Mouse (Mus musculus) splenic B cell, adult 2 months (primary cell): ENCODE data around the gene Msmp.
"Not testable (repeated sequence)": the region's sequence is repeated elsewhere in the genome, so short reads cannot be mapped to it uniquely, and the experiment has no call there.

Experiments
- DNase-seq: peaks from one replicate; pipeline ENCODE4 v3.0.0-alpha.2; 2011; ENCODE audit warnings: low read depth, low spot score
- H3K27me3 ChIP-seq: 2 replicates; pipeline ENCODE4 v1.6.1; 2012; ENCODE audit warnings: mild to moderate bottlenecking, low read length, moderate library complexity, mixed read lengths; ENCODE audit not compliant: control insufficient read depth, poor library complexity, insufficient read depth, severe bottlenecking
- H3K36me3 ChIP-seq: 2 replicates; pipeline ENCODE4 v1.6.1; 2012; ENCODE audit warnings: mild to moderate bottlenecking, low read length, moderate library complexity, mixed read lengths; ENCODE audit not compliant: control insufficient read depth, poor library complexity, insufficient read depth, severe bottlenecking

Gene Msmp

DNA sequence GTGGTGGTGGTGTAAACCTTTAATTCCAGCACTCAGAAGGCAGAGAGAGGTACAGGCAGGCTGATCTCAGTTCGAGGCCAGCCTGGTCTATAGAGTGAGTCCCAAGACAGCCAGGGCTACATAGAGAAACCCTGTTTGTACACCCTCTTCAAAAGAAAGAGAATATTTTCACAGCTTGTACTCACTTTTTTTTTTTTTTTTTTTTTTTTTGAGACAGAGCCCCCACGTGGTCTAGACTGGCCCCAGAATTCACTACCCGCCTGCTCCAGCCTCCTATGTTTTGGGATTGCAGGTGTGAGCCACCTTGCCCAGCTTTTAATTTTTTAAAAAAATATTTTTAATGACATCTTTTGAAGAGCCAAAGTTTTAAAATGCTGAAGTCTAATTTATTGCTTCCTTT lies 19.8 kb upstream of the Msmp start:
- DNase-seq, result no peak
- Histone ChIP-seq H3K36me3 (no peaks in the 10 kb centered on the region), H3K27me3 (no peaks in the 10 kb centered on the region)

DNA sequence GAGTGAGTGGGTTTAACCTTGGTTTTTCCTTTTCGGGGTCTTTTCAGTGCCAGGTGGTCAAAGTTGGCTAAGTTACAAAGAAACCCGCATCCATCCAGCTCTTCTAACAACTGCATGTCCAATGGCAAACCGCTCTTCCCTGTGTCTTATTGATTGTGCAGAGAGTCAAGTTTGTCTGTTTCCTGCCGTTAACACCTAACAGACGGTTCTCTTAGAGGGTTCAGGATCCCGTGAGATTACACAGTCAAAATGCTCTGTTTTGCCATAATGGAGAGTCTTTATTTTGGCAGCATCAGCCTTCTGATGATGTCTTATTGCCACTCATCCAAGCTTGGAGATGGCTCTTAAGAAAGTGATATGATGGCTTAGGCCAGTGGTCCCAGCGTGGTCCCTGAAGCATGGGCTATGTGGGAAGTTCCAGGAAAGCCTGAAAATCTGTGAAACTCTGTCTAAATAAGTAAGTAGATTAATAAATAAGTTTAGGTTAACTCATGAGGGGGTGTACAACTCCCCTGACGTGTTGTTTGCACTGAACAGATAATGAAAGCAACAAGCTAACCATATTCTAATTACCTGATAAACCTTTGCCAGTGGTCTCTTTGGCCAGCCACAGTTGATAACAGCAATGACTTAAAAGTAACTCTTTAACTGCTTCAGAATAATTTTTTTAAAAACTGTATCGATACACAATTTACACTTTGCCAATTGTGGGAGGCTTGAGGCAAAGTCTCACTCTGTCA lies 16.1 kb upstream of the Msmp start:
- no peaks in the 10 kb centered on the region for H3K36me3 ChIP-seq
- no peak for DNase-seq
- H3K27me3 ChIP-seq, result no peaks in the 10 kb centered on the region

DNA sequence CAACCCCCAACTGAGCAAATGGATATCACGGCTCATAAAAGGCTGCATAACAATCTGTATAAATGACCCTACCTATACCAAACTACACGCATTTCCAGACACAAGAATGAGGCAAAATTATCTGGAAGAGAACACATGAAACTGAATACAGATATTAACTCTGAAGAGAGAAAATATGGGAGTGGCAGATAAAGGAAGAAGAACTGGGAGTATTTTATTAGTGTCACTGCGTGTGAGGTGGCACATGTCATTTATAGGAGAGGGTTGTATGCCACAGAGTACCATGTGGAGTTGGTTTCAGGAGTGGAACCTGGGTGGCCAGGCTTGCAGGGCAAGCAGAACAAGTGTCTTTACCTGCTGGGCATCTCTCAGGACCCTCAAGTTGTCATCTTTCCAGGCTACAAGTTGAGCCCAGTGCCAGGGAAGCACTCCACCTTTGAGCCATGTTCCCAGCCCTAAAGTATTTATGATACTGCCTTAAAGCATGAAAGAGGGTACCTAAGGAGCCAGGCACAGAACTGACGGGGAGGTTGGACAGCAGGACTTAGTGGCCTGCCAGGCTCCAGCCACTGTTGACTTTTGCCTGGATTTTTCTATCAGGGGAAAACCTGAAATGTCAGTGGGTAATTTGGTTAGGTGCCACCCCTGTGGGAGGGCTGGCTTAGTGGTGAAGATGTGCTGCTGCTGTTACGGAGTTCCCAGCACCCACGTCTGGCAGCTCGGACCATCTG lies 14.5 kb upstream of the Msmp start:
- no peak for DNase-seq
- H3K36me3 ChIP-seq, result no peaks in the 10 kb centered on the region
- H3K27me3 ChIP-seq, result no peaks in the 10 kb centered on the region

DNA sequence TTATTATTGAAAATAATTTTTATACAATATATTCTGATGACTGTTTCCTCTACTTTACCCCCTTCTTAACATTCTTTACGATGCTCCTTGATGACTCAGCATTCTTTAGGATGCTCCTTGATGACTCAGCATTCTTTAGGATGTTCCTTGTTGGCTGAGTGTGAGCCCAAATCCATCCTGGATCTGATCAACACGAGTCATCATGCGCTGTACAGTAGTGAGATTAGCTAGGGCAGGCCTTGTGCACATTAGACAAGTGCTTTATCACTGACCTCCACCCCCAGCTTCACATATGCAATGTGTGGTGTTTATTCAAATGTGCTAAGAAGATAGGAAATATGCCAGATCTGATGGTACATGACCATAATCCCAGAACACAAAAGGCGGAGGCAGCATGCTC lies 13.9 kb upstream of the Msmp start:
- no peaks in the 10 kb centered on the region for H3K36me3 ChIP-seq
- H3K27me3 ChIP-seq, result no peaks in the 10 kb centered on the region
- DNase-seq, result no peak

DNA sequence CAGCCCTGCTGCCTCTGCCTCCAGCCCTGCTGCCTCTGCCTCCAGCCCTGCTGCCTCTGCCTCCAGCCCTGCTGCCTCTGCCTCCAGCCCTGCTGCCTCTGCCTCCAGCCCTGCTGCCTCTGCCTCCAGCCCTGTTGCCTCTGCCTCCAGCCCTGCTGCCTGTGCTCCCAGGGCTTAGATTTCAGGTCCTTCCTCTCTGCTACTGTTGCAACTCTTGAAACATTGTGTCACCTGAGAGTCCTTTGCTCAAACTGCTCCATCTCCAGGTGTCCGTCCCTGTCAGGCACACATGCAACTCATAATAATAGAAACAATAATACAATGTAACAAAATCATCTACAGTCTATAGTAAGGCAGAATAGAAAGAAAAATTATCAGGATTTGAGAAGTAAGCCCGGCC lies 12.3 kb upstream of the Msmp start:
- H3K27me3 ChIP-seq, H3K36me3 ChIP-seq, DNase-seq: not testable (repeated sequence)

DNA sequence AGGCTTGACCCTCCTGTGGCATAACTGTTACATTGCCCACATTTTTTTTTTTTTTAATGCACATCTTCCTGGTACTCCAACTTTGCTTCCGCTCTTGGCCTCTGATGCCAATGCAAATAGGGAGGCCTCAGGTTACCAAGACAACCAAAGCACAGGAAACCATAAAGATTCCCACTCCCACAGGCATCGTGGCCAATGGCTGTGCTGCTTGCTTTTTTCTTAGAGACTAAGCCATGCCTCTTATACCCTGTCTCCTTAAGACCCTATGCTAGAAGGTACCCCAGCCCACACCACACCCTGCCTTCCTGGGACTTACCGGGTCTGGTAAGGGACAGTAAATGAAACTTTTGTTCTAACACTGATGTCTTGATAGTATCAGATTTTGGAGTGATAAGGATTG lies 9.2 kb upstream of the Msmp start:
- Histone ChIP-seq H3K36me3 (no peaks in the 10 kb centered on the region), H3K27me3 (no peaks in the 10 kb centered on the region)
- DNase-seq, result no peak

DNA sequence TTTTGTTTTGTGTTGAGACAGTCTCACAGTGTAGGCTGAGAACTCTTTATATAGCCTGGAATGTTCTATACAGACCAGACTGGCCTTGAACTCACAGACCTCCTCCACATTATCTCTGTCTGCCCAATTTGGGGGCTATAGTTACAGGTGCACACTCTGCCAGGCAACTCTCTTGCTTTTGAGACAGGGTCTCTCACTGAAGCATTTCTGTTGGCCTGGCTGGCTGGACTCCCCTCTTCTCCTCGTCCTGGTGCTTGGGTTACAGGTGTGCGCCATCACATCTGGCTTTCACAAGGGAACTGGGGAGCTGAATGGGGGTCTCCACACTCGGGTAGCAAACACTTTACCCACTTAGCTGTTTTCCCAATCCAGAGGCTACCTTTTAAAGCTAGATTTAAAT lies 7.7 kb upstream of the Msmp start:
- H3K36me3 ChIP-seq, result no peaks in the 10 kb centered on the region
- no peaks in the 10 kb centered on the region for H3K27me3 ChIP-seq
- no peak for DNase-seq

DNA sequence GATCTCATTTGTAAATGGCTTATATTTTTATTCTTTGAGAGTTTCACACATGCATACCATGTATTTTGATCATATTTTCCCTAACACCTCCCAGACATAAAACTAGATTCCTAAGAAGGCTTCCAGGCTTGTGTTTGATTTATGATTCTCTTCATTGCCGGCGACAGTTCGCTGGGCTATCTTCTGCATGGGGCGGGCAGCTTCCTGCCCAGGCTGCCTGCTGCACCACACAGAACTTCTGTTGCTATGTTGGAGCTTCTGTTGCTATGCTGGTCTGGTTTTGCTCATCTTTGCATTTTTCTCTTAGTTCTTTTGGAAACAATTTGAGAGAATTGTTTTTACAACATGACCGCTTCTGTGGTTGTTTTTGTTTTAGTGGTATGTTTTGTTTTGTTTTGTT lies 7.2 kb upstream of the Msmp start:
- no peak for DNase-seq
- H3K36me3 ChIP-seq, result no peaks in the 10 kb centered on the region

DNA sequence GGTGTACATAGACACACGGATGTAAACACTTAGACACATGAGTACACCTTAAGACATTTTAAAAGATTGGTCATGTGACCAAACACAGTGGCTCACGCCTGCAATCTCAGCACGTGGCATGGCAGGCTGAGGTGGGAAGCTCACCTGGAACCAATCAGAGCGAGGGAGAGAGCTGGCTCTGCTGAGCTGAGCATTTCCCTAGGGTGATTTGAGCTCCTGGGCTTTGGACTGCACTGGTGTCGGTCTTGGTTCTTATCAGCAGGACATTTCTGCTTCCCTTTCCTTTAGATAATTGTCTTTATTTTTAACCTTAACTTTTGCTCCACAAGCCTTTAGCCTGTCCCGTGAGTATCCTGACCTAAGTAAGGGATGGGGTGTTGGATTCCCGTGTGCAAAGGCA lies 3.4 kb upstream of the Msmp start:
- DNase-seq, result no peak
- H3K36me3 ChIP-seq, result no peaks in the 10 kb centered on the region; the same call in none of the 2 replicates
- H3K27me3 ChIP-seq, result no peaks in the 10 kb centered on the region

More for the DNA sequence above, 7.2 kb upstream of the Msmp start:
- H3K27me3 ChIP-seq, result no peaks in the 10 kb centered on the region

DNA sequence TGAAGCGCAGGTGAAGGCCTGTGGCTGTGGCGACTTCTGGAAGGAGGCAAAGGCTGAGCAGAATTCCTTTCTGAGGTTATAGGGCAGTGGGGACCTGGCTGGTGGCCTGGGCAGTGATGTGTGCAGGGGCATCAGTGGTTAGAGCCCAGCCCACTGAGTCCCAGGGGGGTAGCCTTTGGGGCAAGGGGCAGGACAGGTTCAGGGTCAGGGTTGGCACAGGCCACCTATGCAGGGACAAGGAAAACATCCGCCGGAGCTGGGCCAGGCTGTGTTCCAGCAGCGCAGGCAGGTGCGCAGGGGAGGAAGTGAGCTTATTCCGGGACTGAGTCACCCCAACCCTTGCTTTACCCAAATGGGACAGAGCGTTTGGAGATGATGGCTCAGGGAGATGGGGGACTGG lies 2.1 kb upstream of the Msmp start:
- peaks cover 1% of the 10 kb centered on the region for H3K36me3 ChIP-seq
- no peak for DNase-seq
- no peaks in the 10 kb centered on the region for H3K27me3 ChIP-seq

DNA sequence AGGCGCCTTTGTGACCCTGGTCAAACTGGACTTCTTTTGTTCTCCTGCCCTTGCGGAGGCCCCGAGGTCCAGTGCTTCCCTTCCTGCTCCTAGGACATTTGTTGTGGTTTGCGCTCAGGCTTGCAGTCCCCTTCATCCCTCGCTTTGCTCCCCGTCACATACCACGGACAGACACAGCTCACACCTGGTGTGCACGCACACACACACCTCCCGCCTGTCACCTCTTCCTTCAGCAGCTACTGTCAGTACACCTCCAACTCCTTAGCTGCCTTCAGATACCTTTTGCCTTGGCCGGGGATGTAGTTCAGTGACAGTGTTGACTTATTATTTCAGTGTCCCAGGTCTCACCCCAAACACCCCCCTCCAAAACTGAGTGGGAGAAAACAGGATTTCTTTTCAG lies 1.4 kb upstream of the Msmp start:
- no peak for DNase-seq

DNA sequence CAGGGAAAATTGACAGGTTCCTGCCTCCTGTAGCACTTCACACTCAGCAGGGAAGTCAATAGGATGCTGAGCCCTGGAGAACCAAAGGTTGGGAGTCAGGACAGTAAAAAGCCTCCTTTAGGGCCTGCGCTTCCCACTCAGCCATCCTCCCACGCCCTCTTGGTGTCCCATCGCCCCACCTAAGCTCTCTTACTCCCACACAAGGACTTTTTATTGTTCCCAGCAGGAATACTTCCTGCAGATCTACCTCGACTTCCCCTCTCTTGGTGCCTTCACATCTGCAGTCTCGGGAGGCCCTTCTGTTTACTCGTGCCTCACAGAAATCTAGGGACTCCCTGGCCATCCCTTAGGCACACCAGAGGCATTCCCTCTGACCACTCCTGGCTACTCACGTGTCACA lies 873 bp downstream of the Msmp start:
- Histone ChIP-seq H3K36me3 (peaks cover 1% of the 10 kb centered on the region), H3K27me3 (no peaks in the 10 kb centered on the region)
- DNase-seq, result no peak

More for the DNA sequence above, 1.4 kb upstream of the Msmp start:
- Histone ChIP-seq H3K36me3 (peaks cover 1% of the 10 kb centered on the region), H3K27me3 (no peaks in the 10 kb centered on the region)

DNA sequence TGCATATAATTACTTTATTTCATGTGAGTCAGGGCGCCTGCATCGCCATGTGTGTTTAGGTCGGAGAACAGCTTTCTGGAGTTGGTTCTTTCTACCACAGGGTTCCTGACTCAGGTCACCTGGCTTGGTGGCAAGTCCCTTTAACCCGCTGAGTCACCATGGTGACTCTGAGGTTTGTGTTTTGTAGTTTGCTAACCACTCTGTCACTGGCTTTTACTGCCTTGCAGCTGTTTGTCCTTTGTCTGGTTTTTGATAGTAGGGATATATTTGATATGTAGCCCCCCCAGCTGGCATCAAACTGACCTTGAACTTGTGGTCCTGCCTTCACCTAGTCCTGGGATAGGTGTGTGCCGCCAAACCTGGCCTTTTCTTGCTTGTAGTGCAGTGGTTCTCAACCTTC lies 2.1 kb downstream of the Msmp start:
- Histone ChIP-seq H3K36me3 (peaks cover 1% of the 10 kb centered on the region), H3K27me3 (no peaks in the 10 kb centered on the region)
- DNase-seq, result no peak

DNA sequence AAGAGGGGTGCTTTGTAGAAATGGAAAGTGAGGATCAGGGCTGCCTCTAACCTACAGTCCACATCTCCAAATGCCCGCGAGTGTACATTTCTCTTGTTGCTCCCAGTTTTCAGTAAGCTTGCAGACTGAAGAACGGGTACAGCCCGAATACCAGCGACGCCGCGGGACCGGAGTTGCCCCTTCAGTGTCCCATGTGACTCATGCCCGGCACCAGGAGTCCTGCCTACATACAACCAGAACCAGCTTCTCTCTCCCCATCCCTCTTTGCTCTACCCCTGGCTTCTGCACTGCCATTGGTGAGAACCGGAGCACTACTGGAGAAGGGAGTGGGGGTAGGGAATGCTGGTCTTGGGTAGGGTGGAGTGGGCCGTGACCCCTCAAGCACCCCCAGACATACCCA lies 2.9 kb downstream of the Msmp start:
- no peak for DNase-seq
- H3K27me3 ChIP-seq, result no peaks in the 10 kb centered on the region
- H3K36me3 ChIP-seq, result peaks cover 1% of the 10 kb centered on the region

DNA sequence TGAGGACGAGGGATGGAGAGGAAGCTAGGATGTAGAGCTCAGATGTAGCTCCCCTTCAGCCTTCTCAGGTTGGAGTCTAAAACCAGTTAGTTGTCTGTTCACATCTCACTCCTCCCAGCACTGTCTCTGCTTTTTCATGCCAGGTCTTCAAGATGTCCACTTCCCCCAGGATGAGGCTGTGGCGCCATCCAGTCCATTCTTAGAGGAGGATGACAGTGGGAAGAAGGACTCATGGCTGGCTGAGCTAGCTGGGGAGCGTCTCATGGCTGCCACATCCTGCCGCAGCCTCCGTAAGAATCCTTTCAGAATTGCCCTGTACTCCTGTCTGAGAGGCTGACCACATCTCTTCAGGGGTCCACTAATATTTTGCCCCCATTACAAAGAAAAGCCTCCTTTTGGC lies 3.6 kb downstream of the Msmp start:
- Histone ChIP-seq H3K36me3 (peaks cover 1% of the 10 kb centered on the region), H3K27me3 (no peaks in the 10 kb centered on the region)
- no peak for DNase-seq
